Mouse (Mus musculus) retina, embryonic 14.5 days (tissue): ENCODE data around the gene Trrap.
"Not testable (repeated sequence)": the region's sequence is repeated elsewhere in the genome, so short reads cannot be mapped to it uniquely, and the experiment has no call there.

Source experiments
- DNase-seq: peaks from one replicate; pipeline ENCODE4 v3.0.0-alpha.2; 2015; ENCODE audit warnings: low spot score

Gene Trrap

GRCm38 (mm10) chr5:144767106-144767798, at the start of gene Trrap:
Gene Trrap, plus strand, starts transcription at chr5:144767732.
- DNase-seq: not testable (repeated sequence)

GRCm38 (mm10) chr5:144719781-144720180, 47.8 kb upstream of the Trrap start:
- no peak for DNase-seq

GRCm38 (mm10) chr5:144720281-144720680, 47.3 kb upstream of the Trrap start:
- DNase-seq: no peak

GRCm38 (mm10) chr5:144724926-144725325, 42.6 kb upstream of the Trrap start:
- no peak for DNase-seq

GRCm38 (mm10) chr5:144725554-144725953, 42.0 kb upstream of the Trrap start:
- DNase-seq: no peak

GRCm38 (mm10) chr5:144727119-144727518, 40.4 kb upstream of the Trrap start:
- DNase-seq: peak; percentile 84

- peak; percentile 21 for DNase-seq
Measured at GRCm38 (mm10) chr5:144728237-144728636, 39.3 kb upstream of the Trrap start.

- DNase-seq: no peak
Measured at GRCm38 (mm10) chr5:144729216-144729615, 38.3 kb upstream of the Trrap start.

GRCm38 (mm10) chr5:144733953-144734352, 33.6 kb upstream of the Trrap start:
- peak; percentile 78 for DNase-seq

- peak; percentile 85 for DNase-seq
Measured at GRCm38 (mm10) chr5:144734949-144735348, 32.6 kb upstream of the Trrap start.

- DNase-seq: no peak
Measured at GRCm38 (mm10) chr5:144737101-144737500, 30.4 kb upstream of the Trrap start.

- no peak for DNase-seq
Measured at GRCm38 (mm10) chr5:144752432-144752831, 15.1 kb upstream of the Trrap start.

GRCm38 (mm10) chr5:144753041-144753440, 14.5 kb upstream of the Trrap start:
- DNase-seq: peak; percentile 67

GRCm38 (mm10) chr5:144755191-144755590, 12.3 kb upstream of the Trrap start:
- no peak for DNase-seq

GRCm38 (mm10) chr5:144757402-144757801, 10.1 kb upstream of the Trrap start:
- no peak for DNase-seq

GRCm38 (mm10) chr5:144758422-144758821, 9.1 kb upstream of the Trrap start:
- DNase-seq: peak; percentile 51

- DNase-seq: peak; percentile 64
Measured at GRCm38 (mm10) chr5:144761161-144761868, 6.2 kb upstream of the Trrap start, which contains the start of gene Tmem130. Gene Tmem130, minus strand, starts transcription at chr5:144761818.

GRCm38 (mm10) chr5:144766026-144766425, 1.5 kb upstream of the Trrap start:
- no peak for DNase-seq

- no peak for DNase-seq
Measured at GRCm38 (mm10) chr5:144766646-144767045, 886 bp upstream of the Trrap start.

- peak; percentile 90 for DNase-seq
Measured at GRCm38 (mm10) chr5:144767911-144768841, 644 bp downstream of the Trrap start.

GRCm38 (mm10) chr5:144769067-144769482, 1.5 kb downstream of the Trrap start:
- DNase-seq: no peak

- no peak for DNase-seq
Measured at GRCm38 (mm10) chr5:144773231-144773630, 5.7 kb downstream of the Trrap start.
